ENCODE assay signal across 8 mouse cellular contexts in the genomic region with DNA sequence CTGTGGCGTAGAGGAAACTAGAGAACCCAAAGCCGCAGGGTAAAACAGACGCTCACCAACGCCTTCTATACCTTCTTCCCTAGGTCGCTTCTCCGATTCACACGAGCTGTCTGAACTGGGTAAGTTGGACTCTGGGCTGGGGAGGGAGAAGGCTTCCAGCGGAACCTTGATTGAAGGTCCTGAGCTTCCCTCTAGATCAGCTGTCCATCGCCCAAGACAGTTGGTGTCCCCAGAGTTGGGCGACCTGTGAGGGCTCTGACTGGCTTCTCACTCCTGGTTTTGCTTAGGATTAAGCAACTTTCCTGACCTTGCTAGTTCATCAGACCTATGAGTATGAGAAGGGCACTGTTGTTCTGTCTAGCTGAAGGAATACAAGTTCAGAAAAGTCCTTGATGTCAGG. TPM values are rescaled to one million over a fixed set of nuclear protein-coding genes. Genes with fewer than 3 reads are reported as not detected.
DNase-seq lines count a peak whose midpoint lies in the region; ATAC-seq and TF ChIP-seq lines count a peak whose summit lies in the region.

No protein-coding gene starts in this region.

- no peak for ATAC-seq in lung, embryonic 16.5 days (ENCODE audit: low read depth)
- no peak for ATAC-seq in embryonic facial prominence, embryonic 15.5 days (ENCODE audit: insufficient number of reproducible peaks, low FRiP score, low TSS enrichment, low read depth)

- DNase-seq in lung, postnatal 36 days = no peak
- no peak for DNase-seq in limb, embryonic 10.5 days (ENCODE audit: low spot score)
- DNase-seq in MN1 (ENCODE audit: low spot score) = no peak
- DNase-seq in cerebellum, adult 9-10 months = no peak
- DNase-seq in B cell, adult 2 months = no peak

- H3K9me3 ChIP-seq in lung, embryonic 16.5 days (ENCODE audit: control insufficient read depth, low read length) = no peaks in the 10 kb centered on the region
- no peaks in the 10 kb centered on the region for H3K9me3 ChIP-seq in embryonic facial prominence, embryonic 15.5 days (replicated peaks)
- H3K9me3 ChIP-seq in limb, embryonic 10.5 days (replicated peaks) = no peaks in the 10 kb centered on the region

- no peak for TF ChIP-seq POLR2A in olfactory bulb, adult 2 months (IDR thresholded peaks at IDR 0.05; ENCODE audit: insufficient read depth, low read depth, low read length)

- H3K4me3 ChIP-seq in lung, embryonic 16.5 days (ENCODE audit: low read length) = peak overlapping the region; percentile 92
- H3K4me3 ChIP-seq in embryonic facial prominence, embryonic 15.5 days (replicated peaks) = peak overlapping the region; percentile 81
- H3K4me3 ChIP-seq in limb, embryonic 10.5 days = peak overlapping the region; percentile 79
- peak overlapping the region; percentile 89 for H3K4me3 ChIP-seq in olfactory bulb, adult 2 months (ENCODE audit: insufficient read depth, low read depth, low read length)

- H3K9ac ChIP-seq in lung, embryonic 16.5 days (ENCODE audit: low read length) = peak overlapping the region; percentile 84
- H3K9ac ChIP-seq in embryonic facial prominence, embryonic 15.5 days = peak overlapping the region; percentile 70

- 9% methylated on average over 10 of the region's 10 CpGs for WGBS in lung, embryonic 16.5 days
- WGBS in embryonic facial prominence, embryonic 15.5 days = 7% methylated on average over 10 of the region's 10 CpGs
- WGBS in limb, embryonic 10.5 days = 10% methylated on average over 10 of the region's 10 CpGs
- 7% methylated on average over 10 of the region's 10 CpGs for WGBS in olfactory bulb, adult 2 months

- H3K4me1 ChIP-seq in lung, embryonic 16.5 days (replicated peaks; ENCODE audit: control insufficient read depth, insufficient read depth, low read length) = peaks cover 20% of the 10 kb centered on the region
- peaks cover 43% of the 10 kb centered on the region for H3K4me1 ChIP-seq in embryonic facial prominence, embryonic 15.5 days
- H3K4me1 ChIP-seq in limb, embryonic 10.5 days = peaks cover 49% of the 10 kb centered on the region
- H3K4me1 ChIP-seq in olfactory bulb, adult 2 months (ENCODE audit: control insufficient read depth, insufficient read depth, low read length) = peaks cover 31% of the 10 kb centered on the region

- H3K36me3 ChIP-seq in lung, embryonic 16.5 days (ENCODE audit: control insufficient read depth, insufficient read depth, low read length) = peaks cover 14% of the 10 kb centered on the region
- H3K36me3 ChIP-seq in embryonic facial prominence, embryonic 15.5 days = peaks cover 36% of the 10 kb centered on the region
- peaks cover 29% of the 10 kb centered on the region for H3K36me3 ChIP-seq in limb, embryonic 10.5 days

- peak overlapping the region; percentile 97 for H3K27ac ChIP-seq in lung, embryonic 16.5 days (ENCODE audit: low read length)
- H3K27ac ChIP-seq in embryonic facial prominence, embryonic 15.5 days (replicated peaks) = peak overlapping the region; percentile 96; the same call in 1 of the 2 replicates
- H3K27ac ChIP-seq in limb, embryonic 10.5 days = peak overlapping the region; percentile 84
- H3K27ac ChIP-seq in olfactory bulb, adult 2 months (ENCODE audit: insufficient read depth, low read depth, low read length) = no peak overlapping the region

- no peak for TF ChIP-seq CTCF in olfactory bulb, adult 2 months (IDR thresholded peaks at IDR 0.05; ENCODE audit: insufficient read depth, low read depth, low read length)

- H3K4me2 ChIP-seq in lung, embryonic 16.5 days (ENCODE audit: low read depth, low read length) = peak overlapping the region; percentile 98
- H3K4me2 ChIP-seq in embryonic facial prominence, embryonic 15.5 days (replicated peaks) = peak overlapping the region; percentile 90

- H3K27me3 ChIP-seq in lung, embryonic 16.5 days (ENCODE audit: control insufficient read depth, insufficient read depth, low read depth, low read length) = peaks cover 9% of the 10 kb centered on the region; the same call in 1 of the 2 replicates
- H3K27me3 ChIP-seq in embryonic facial prominence, embryonic 15.5 days = peaks cover 14% of the 10 kb centered on the region
- H3K27me3 ChIP-seq in limb, embryonic 10.5 days (ENCODE audit: low read depth, poor library complexity, severe bottlenecking) = peaks cover 31% of the 10 kb centered on the region

RNA-seq across cellular contexts. Expression of a gene that starts 1.1 kb away (rescaled TPM):
- polyA plus RNA-seq in lung, embryonic 16.5 days (2015; fragmentation: Nextera tagmentation; extraction: Ambion mirVana) = 20.4 and 20.9 TPM in 2 replicates
- 22.5 and 23.6 TPM in 2 replicates for polyA plus RNA-seq in embryonic facial prominence, embryonic 15.5 days (2015; fragmentation: Nextera tagmentation; extraction: Ambion mirVana)
- 11.5 and 13.0 TPM in 2 replicates for polyA plus RNA-seq in limb, embryonic 10.5 days (2016; fragmentation: Nextera tagmentation; extraction: Ambion mirVana)
- polyA plus RNA-seq in olfactory bulb, adult 2 months (2012; ENCODE audit: insufficient read depth, insufficient read length, low replicate concordance, missing spikeins) = not detected in 2 replicates

RNA-seq across cellular contexts. Expression of a gene that starts 1.3 kb away (rescaled TPM):
- 22.0 and 24.5 TPM in 2 replicates for polyA plus RNA-seq in lung, embryonic 16.5 days (2015; fragmentation: Nextera tagmentation; extraction: Ambion mirVana)
- 27.8 and 28.8 TPM in 2 replicates for polyA plus RNA-seq in embryonic facial prominence, embryonic 15.5 days (2015; fragmentation: Nextera tagmentation; extraction: Ambion mirVana)
- 19.6 and 20.6 TPM in 2 replicates for polyA plus RNA-seq in limb, embryonic 10.5 days (2016; fragmentation: Nextera tagmentation; extraction: Ambion mirVana)
- not detected in 2 replicates for polyA plus RNA-seq in olfactory bulb, adult 2 months (2012; ENCODE audit: insufficient read depth, insufficient read length, low replicate concordance, missing spikeins)

RNA-seq across cellular contexts. Expression of a gene that starts 6.5 kb away (rescaled TPM):
- 2.5 and 4.9 TPM in 2 replicates for polyA plus RNA-seq in lung, embryonic 16.5 days (2015; fragmentation: Nextera tagmentation; extraction: Ambion mirVana)
- polyA plus RNA-seq in embryonic facial prominence, embryonic 15.5 days (2015; fragmentation: Nextera tagmentation; extraction: Ambion mirVana) = 3.4 and 6.3 TPM in 2 replicates
- 2.5 and 3.3 TPM in 2 replicates for polyA plus RNA-seq in limb, embryonic 10.5 days (2016; fragmentation: Nextera tagmentation; extraction: Ambion mirVana)
- polyA plus RNA-seq in olfactory bulb, adult 2 months (2012; ENCODE audit: insufficient read depth, insufficient read length, low replicate concordance, missing spikeins) = not detected in 2 replicates

RNA-seq across cellular contexts. Expression of a gene that starts 25.3 kb away (rescaled TPM):
- 8.9 and 11.0 TPM in 2 replicates for polyA plus RNA-seq in lung, embryonic 16.5 days (2015; fragmentation: Nextera tagmentation; extraction: Ambion mirVana)
- 34.0 and 34.6 TPM in 2 replicates for polyA plus RNA-seq in embryonic facial prominence, embryonic 15.5 days (2015; fragmentation: Nextera tagmentation; extraction: Ambion mirVana)
- 28.5 and 36.3 TPM in 2 replicates for polyA plus RNA-seq in limb, embryonic 10.5 days (2016; fragmentation: Nextera tagmentation; extraction: Ambion mirVana)
- polyA plus RNA-seq in olfactory bulb, adult 2 months (2012; ENCODE audit: insufficient read depth, insufficient read length, low replicate concordance, missing spikeins) = not detected in 2 replicates

RNA-seq across cellular contexts. Expression of a gene that starts 58.1 kb away (rescaled TPM):
- polyA plus RNA-seq in lung, embryonic 16.5 days (2015; fragmentation: Nextera tagmentation; extraction: Ambion mirVana) = 28.8 and 29.8 TPM in 2 replicates
- polyA plus RNA-seq in embryonic facial prominence, embryonic 15.5 days (2015; fragmentation: Nextera tagmentation; extraction: Ambion mirVana) = 30.6 and 33.9 TPM in 2 replicates
- 19.0 and 25.2 TPM in 2 replicates for polyA plus RNA-seq in limb, embryonic 10.5 days (2016; fragmentation: Nextera tagmentation; extraction: Ambion mirVana)
- not detected in 2 replicates for polyA plus RNA-seq in olfactory bulb, adult 2 months (2012; ENCODE audit: insufficient read depth, insufficient read length, low replicate concordance, missing spikeins)

Comparison
In these comparisons a context has a peak if more than half of its experiments do, and no peak if none do; other contexts are left out.
1. RNA of a gene that starts 1.1 kb away (polyA plus RNA-seq): 22.5 to 23.6 TPM in embryonic facial prominence, embryonic 15.5 days, 20.4 to 20.9 TPM in lung, embryonic 16.5 days and 11.5 to 13.0 TPM in limb, embryonic 10.5 days; not detected in olfactory bulb, adult 2 months; every median in the first group is over 10 times any median in the second.
2. RNA of a gene that starts 1.3 kb away (polyA plus RNA-seq): 27.8 to 28.8 TPM in embryonic facial prominence, embryonic 15.5 days, 22.0 to 24.5 TPM in lung, embryonic 16.5 days and 19.6 to 20.6 TPM in limb, embryonic 10.5 days; not detected in olfactory bulb, adult 2 months; every median in the first group is over 10 times any median in the second.
3. Peak in every context shown above with its lines, with median percentiles within 50 percentile points of each other: H3K4me3 ChIP-seq.